Mouse (Mus musculus) CD8-positive naive resting alpha-beta T cell, adult 2 months (primary cell): ENCODE data around the gene Tmem184b.

Source experiments
- DNase-seq, 2 experiments: peaks; one replicate each; pipeline ENCODE4 v3.0.0; 2022; ENCODE audit warnings: low read depth in 2 of 2, low spot score in 2 of 2

The Tmem184b gene

GRCm38 (mm10) chr15:79400134-79400974 lies 3.0 kb downstream of the Tmem184b start:
- no peak for DNase-seq

GRCm38 (mm10) chr15:79399231-79400052 lies 3.9 kb downstream of the Tmem184b start:
- DNase-seq, result no peak

GRCm38 (mm10) chr15:79396736-79397135 lies 6.6 kb downstream of the Tmem184b start:
- peak; percentile 28 to 48 for DNase-seq

- no peak for DNase-seq
Observed at GRCm38 (mm10) chr15:79395281-79395680, 8.1 kb downstream of the Tmem184b start.

GRCm38 (mm10) chr15:79394842-79395241 lies 8.5 kb downstream of the Tmem184b start:
- no peak for DNase-seq

- DNase-seq, result no peak
Observed at GRCm38 (mm10) chr15:79393101-79393500, 10.3 kb downstream of the Tmem184b start.

- no peak for DNase-seq
Observed at GRCm38 (mm10) chr15:79392527-79392926, 10.8 kb downstream of the Tmem184b start.

GRCm38 (mm10) chr15:79391447-79392093 lies 11.8 kb downstream of the Tmem184b start:
- no peak for DNase-seq

- no peak for DNase-seq
Observed at GRCm38 (mm10) chr15:79390434-79390833, 12.9 kb downstream of the Tmem184b start.

GRCm38 (mm10) chr15:79388171-79388570 lies 15.2 kb downstream of the Tmem184b start:
- DNase-seq, result no peak

GRCm38 (mm10) chr15:79387611-79388010 lies 15.8 kb downstream of the Tmem184b start:
- no peak for DNase-seq

- DNase-seq, result no peak
Observed at GRCm38 (mm10) chr15:79387081-79387480, 16.3 kb downstream of the Tmem184b start.

GRCm38 (mm10) chr15:79381644-79382043 lies 21.7 kb downstream of the Tmem184b start:
- DNase-seq, result no peak

GRCm38 (mm10) chr15:79380468-79381444 lies 22.6 kb downstream of the Tmem184b start:
- DNase-seq, result peak; percentile 59 to 65

GRCm38 (mm10) chr15:79379658-79380057 lies 23.7 kb downstream of the Tmem184b start:
- no peak for DNase-seq

- no peak for DNase-seq
Observed at GRCm38 (mm10) chr15:79378608-79379007, 24.8 kb downstream of the Tmem184b start.

GRCm38 (mm10) chr15:79377681-79378080 lies 25.7 kb downstream of the Tmem184b start:
- DNase-seq, result no peak

- peak; percentile 32 to 43 for DNase-seq
Observed at GRCm38 (mm10) chr15:79374760-79375159, 28.6 kb downstream of the Tmem184b start.

GRCm38 (mm10) chr15:79370281-79370843 lies 33.0 kb downstream of the Tmem184b start:
- no peak for DNase-seq
